Mouse (Mus musculus) forebrain, embryonic 10.5 days (tissue): ENCODE results near the gene Plxnb2. TPM values are rescaled to one million over a fixed set of nuclear protein-coding genes. Genes with fewer than 3 reads are reported as not detected.

Experiments used
- DNase-seq: peaks from one replicate; pipeline ENCODE4 v3.0.0-alpha.2; 2017; ENCODE audit warnings: low spot score; ENCODE audit errors: extremely low spot score
- H3K27ac ChIP-seq: fragments of 300-500 bp; sonication (generic); 2 replicates; pipeline ENCODE4 v1.5.1; 2016; ENCODE audit warnings: mild to moderate bottlenecking
- H3K27me3 ChIP-seq: fragments of 300-500 bp; sonication (generic); 2 replicates; pipeline ENCODE4 v1.6.1; 2016; ENCODE audit warnings: mild to moderate bottlenecking; ENCODE audit not compliant: poor library complexity, severe bottlenecking
- H3K36me3 ChIP-seq: fragments of 300-500 bp; sonication (generic); replicated peaks from 2 replicates; pipeline ENCODE4 v1.6.1; 2016; ENCODE audit warnings: mild to moderate bottlenecking, moderate library complexity
- H3K4me1 ChIP-seq: fragments of 300-500 bp; sonication (generic); 2 replicates; pipeline ENCODE4 v1.6.1; 2016
- H3K4me3 ChIP-seq: fragments of 300-500 bp; sonication (generic); 2 replicates; pipeline ENCODE4 v1.5.1; 2016; ENCODE audit warnings: mild to moderate bottlenecking, moderate library complexity
- H3K9me3 ChIP-seq: fragments of 300-500 bp; sonication (generic); 2 replicates; pipeline ENCODE4 v1.6.1; 2016; ENCODE audit warnings: mild to moderate bottlenecking, moderate library complexity
- WGBS: fragments of 180-500 bp; shearing (Covaris S2); methylation state at CpG from one replicate; pipeline ENCODE4 v1.1.7; 2016; 5-methylcytosine and 5-hydroxymethylcytosine counted together
- polyA plus RNA-seq: library from polyadenylated mRNA; unstranded; fragments of >200 nt; fragmentation: Nextera tagmentation; extraction: Ambion mirVana; gene quantifications from 2 replicates; pipeline ENCODE4 v1.2.1, GENCODE M21; 2016

The Plxnb2 gene
- polyA plus RNA-seq, result 144 and 155 TPM in 2 replicates

DNA sequence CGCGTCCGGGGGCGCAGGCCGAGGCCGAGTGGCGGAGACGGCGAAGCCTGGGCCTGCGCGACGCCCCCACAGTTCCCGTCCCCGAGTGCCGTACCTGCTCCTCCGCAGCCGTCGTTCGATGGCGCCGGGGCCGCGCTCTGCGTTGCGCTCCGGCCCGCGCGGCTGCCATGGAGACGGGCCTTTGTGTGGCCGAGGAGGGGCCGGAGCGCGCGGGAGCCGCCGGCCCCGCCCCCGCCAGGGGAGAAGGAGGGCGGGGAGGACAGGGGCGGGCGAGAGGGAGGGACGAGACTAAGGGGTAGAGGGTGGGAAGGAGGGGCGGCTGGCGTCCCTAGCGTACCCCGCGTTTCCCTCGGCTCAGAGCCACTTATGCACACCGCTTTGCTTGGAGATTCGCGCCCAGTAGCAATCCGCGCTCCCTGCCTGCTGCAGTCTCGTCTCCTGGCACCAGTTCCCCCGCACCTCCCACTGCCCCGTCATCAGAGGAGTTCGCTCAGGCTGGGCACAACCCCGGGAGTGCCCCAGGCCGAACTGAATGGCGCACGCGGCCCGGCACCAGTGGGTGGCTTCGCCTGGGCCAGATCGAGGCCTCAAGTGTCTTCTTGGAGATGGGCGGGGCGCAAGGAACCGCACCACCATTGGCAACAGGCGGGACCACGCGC is at the start of gene Plxnb2:
Plxnb2 (minus strand) TSS at position 218 of the 659 bp plus-strand sequence.
- under 1% methylated on average over 67 of the region's 72 CpGs for WGBS
- Histone ChIP-seq H3K4me1 (peaks cover 92% of the 10 kb centered on the region), H3K27ac (peak within 1 kb of the TSS; percentile 98), H3K4me3 (peak within 1 kb of the TSS; percentile 83), H3K9me3 (no peaks in the 10 kb centered on the region), H3K27me3 (no peaks in the 10 kb centered on the region; the same call in 1 of the 2 replicates), H3K36me3 (peaks cover 38% of the 10 kb centered on the region)
- peak; percentile 88 for DNase-seq

DNA sequence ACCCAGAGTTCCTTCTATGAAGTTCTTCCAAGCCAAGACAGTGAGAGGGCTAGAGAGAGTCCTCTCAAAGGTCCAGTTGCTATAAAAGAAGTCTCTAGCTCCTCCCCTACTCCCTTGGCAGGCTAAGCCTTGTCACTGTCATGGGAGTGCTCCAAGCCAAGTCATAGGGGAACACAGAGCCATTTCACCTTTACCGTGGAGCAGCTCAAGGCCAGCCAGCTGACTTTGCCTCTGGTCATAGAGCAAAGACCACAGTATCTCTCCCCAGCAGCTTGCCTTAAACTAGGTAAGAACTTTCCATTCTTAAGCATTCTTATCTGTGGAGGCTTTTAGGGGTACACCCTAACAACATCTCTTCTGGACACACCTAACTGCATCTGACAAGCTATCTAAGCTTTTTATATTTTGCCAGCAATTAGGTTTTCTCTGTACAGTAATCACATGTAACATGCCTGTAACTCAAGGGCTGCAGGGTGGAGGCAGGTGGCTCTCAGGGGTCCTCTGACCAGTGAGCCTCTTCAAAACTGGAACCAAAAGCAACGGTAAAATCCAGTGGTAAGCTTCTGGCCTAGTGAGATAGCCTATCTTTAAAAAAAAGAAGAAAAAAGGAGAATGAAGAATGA is 35.1 kb upstream of the Plxnb2 start:
- peaks cover 27% of the 10 kb centered on the region for H3K36me3 ChIP-seq
- peaks cover 3% of the 10 kb centered on the region; the same call in 1 of the 2 replicates for H3K9me3 ChIP-seq
- DNase-seq, result no peak
- H3K27me3 ChIP-seq, result no peaks in the 10 kb centered on the region
- H3K4me3 ChIP-seq, result no peak overlapping the region
- WGBS, result 94% methylated on average over 2 of the region's 2 CpGs
- H3K4me1 ChIP-seq, result peaks cover 23% of the 10 kb centered on the region
- no peak overlapping the region for H3K27ac ChIP-seq

DNA sequence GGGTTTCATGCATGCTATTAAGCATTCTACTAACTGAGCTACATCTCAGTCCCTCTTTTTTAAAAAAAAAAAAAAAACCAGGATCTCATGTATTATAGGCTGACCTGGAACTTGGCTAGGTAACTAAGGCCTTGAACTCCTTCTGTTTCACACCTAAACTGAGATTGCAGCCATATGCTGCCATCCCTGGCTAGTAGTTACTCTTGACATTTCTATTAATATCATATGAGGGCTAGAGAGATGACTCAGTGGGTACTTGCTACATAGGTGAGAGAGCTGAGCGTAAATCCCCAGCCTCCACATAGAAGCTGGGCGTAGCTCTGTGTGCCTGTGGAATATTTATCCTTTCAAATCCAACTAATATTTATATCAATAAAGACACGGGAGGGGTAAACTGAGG is 34.4 kb upstream of the Plxnb2 start:
- peaks cover 3% of the 10 kb centered on the region; the same call in 1 of the 2 replicates for H3K9me3 ChIP-seq
- H3K27me3 ChIP-seq, result no peaks in the 10 kb centered on the region
- DNase-seq, result no peak
- no peak overlapping the region for H3K27ac ChIP-seq
- H3K36me3 ChIP-seq, result peaks cover 27% of the 10 kb centered on the region
- WGBS, result 94% methylated on average over 3 of the region's 3 CpGs
- H3K4me3 ChIP-seq, result no peak overlapping the region
- peaks cover 26% of the 10 kb centered on the region for H3K4me1 ChIP-seq

DNA sequence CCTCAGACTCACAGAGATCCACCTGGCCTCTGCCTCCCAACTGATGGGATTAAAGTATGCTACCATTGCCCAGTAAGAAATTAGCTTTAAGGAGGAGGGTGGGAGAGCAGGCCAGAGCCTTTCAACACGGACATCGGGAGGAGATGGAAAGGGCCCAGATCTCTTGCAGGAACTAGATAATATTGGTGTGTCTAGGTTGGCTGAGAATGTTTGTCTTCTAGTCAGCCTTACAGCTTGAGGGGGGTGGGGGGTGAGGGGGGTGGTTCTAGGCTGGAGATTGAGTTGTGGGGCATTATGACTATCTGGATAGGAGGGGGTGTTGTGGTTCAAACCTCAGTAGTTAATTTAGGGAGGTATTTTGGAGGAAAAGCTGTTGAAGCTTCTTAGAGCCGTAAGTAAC is 32.9 kb upstream of the Plxnb2 start:
- Histone ChIP-seq H3K27me3 (no peaks in the 10 kb centered on the region), H3K36me3 (peaks cover 27% of the 10 kb centered on the region), H3K4me3 (no peak overlapping the region; the same call in 1 of the 2 replicates), H3K4me1 (peaks cover 29% of the 10 kb centered on the region), H3K9me3 (peaks cover 3% of the 10 kb centered on the region; the same call in 1 of the 2 replicates), H3K27ac (no peak overlapping the region)
- no peak for DNase-seq
- 97% methylated on average over 3 of the region's 3 CpGs for WGBS

DNA sequence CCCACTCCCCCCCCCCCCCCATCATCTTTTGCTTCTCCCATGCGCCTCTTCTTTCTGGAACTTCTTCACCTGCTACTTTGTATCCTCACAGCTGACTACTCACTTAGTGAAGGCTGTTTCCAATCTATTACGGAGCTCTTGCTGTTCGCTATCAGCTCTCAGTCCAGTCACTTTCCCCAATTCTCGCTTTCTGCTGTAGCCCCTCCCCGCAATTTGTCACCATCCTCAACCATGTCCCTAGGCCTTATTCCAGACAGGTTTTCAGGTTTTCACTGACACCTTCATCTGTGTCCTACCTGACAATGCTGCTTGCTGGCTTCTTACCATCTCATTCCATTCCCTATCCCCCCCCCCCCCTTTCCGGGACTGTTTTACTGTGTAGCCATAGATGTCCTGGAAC is 31.9 kb upstream of the Plxnb2 start:
- no peak for DNase-seq
- Histone ChIP-seq H3K4me3 (peak overlapping the region; percentile 94), H3K27ac (peak overlapping the region; percentile 98), H3K27me3 (no peaks in the 10 kb centered on the region), H3K4me1 (peaks cover 29% of the 10 kb centered on the region), H3K9me3 (peaks cover 3% of the 10 kb centered on the region; the same call in 1 of the 2 replicates), H3K36me3 (peaks cover 23% of the 10 kb centered on the region)
- WGBS, result 60% methylated on average over 6 of the region's 6 CpGs

DNA sequence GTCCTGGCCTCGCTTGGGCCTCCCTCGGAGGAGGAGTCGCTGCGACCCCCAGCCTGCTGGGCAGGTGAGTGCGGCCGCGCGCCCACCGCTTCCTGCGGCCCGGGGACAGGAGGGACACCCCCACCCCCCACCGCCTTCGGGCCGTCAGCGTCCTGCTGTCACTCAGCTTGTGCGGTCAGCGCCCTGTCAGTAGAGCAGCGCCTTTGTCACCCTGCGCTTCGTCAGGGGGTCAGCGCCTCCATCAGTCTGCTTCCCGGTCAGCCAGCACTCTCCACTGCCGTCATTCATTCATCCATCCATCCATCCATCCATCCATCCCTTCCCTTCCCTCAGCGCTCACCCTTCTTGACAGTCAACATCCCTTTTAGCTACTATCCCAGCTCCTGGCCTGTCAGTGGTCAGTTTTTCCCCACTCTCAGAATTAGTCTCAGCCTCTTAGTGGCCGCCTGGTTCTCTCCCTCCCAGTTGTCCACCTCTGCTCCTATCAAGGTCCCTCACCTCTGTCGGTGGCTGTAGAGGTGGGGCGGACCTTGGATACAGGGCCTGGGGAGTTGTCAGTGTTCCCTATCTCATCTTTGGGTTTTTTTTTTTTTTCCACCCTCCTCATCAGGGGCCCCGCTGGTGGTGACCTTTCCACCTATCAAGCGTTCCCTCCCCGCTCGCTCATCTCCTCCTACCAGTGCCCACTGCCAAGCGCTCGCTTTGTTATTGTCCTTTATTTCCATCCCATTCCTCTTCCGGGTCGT is 31.3 kb upstream of the Plxnb2 start:
- H3K9me3 ChIP-seq, result peaks cover 3% of the 10 kb centered on the region; the same call in 1 of the 2 replicates
- H3K36me3 ChIP-seq, result peaks cover 17% of the 10 kb centered on the region
- no peak for DNase-seq
- 2% methylated on average over 35 of the region's 35 CpGs for WGBS
- peak overlapping the region; percentile 98 for H3K27ac ChIP-seq
- H3K4me1 ChIP-seq, result peaks cover 29% of the 10 kb centered on the region
- no peaks in the 10 kb centered on the region for H3K27me3 ChIP-seq
- H3K4me3 ChIP-seq, result peak overlapping the region; percentile 94

DNA sequence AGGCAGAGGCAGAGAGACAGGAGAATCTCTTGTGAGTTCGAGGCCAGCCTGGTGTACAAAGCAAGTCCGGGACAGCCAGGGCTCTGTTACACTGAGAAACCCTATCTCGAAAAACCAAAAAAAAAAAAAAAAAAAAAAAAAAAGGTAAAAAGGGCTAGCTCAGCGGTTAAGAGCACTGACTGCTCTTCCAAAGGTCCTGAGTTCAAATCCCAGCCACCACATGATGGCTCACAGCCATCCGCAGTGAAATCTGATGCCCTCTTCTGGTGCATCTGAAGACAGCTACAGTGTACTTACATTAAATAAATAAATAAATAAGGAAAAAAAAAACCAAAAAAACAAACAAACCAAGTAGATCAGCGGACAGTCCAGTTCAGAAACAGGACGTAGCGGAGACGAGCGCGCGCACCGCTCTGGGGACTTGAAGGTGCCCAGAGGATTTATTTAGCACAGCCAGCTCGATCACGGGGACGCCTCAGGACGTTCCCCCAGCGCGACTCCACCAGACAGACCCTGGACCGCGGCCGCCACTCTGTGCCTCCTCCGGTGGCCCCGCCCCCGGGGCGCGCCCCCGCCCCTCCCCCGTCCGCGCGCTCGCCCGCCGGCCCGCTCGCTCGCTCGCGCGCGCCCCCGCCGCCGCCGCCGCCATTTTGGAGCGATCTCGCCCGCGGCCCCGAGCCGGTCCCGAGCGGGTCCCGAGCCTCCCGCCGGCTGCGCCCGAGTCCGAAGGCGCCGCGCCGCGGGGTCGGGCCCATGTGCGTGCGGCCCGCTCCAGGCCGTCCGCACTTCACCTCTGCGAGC is 30.5 kb upstream of the Plxnb2 start, which contains the start of gene Ppp6r2:
Ppp6r2 (plus strand) TSS at position 639 of the 801 bp plus-strand sequence.
- Histone ChIP-seq H3K36me3 (peaks cover 9% of the 10 kb centered on the region), H3K9me3 (no peaks in the 10 kb centered on the region), H3K4me3 (peak within 1 kb of the TSS; percentile 94), H3K27ac (peak within 1 kb of the TSS; percentile 98), H3K27me3 (no peaks in the 10 kb centered on the region), H3K4me1 (peaks cover 29% of the 10 kb centered on the region)
- peak; percentile 85 for DNase-seq
- 4% methylated on average over 54 of the region's 73 CpGs for WGBS

DNA sequence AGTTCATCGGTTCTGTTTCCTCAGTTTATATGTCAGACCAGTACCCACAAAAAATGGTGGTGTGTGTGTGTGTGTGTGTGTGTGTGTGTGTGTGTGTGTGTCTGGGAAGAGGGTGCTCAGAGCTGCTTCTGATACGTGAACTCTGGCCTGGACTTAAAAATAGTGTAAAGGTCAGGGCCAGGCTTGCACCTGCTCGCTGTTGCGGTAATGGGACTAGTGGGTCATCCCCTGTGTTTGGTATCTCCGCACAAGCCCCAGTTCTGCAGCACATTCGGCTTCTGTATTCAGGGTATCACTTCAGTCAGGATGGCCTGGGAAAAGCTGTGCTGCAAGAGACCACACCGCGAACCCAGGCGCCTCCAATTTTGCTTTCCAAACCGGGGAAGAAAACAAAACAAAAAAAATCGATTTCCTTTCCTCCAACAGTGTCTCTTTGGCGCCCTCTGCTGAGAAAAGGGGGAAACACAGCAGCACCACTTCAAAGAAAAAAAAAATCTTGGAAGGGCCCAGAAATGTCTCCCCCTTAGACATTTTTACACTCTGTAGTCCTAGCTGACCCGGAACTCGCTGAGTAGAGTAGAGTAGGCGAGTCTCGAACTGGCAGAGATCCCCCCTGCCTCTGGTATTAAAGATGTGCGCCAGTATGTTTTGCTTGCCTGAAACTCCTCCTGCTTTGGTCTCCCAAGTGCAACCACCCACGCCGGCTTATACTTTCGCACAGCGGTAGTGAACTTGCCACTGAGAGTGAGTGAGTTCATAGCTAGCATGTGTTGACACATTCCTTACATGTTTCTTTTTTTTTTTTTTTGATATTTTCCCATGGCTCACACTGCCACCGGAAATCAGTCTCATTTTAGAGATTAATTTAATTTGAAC is 29.5 kb upstream of the Plxnb2 start:
- H3K4me1 ChIP-seq, result peaks cover 29% of the 10 kb centered on the region
- WGBS, result 25% methylated on average over 22 of the region's 22 CpGs
- H3K27me3 ChIP-seq, result no peaks in the 10 kb centered on the region
- peak overlapping the region; percentile 83 for H3K27ac ChIP-seq
- no peaks in the 10 kb centered on the region for H3K9me3 ChIP-seq
- peak; percentile 80 for DNase-seq
- no peaks in the 10 kb centered on the region for H3K36me3 ChIP-seq
- H3K4me3 ChIP-seq, result peak overlapping the region; percentile 42

DNA sequence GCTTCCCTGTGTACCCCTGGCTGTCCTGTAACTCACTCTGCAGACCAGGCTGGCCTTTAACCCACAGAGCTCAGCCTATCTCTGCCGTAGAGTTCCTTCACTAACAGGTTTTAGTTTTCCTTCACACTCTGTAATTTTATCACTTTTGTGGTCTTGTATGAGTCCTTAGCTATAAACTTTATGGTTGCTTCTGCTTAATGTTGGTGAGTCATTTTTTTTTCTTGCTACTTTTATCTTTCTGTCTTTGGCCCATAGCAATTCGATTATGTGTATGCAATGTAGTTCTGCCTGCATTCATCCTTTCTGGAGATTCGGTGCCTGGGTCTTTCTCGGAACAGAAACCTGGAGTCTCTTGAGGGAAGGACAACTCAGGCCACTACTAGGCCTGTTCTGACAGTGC is 26.9 kb upstream of the Plxnb2 start:
- Histone ChIP-seq H3K27ac (no peak overlapping the region), H3K9me3 (peaks cover 8% of the 10 kb centered on the region), H3K36me3 (no peaks in the 10 kb centered on the region), H3K4me1 (peaks cover 15% of the 10 kb centered on the region), H3K27me3 (no peaks in the 10 kb centered on the region), H3K4me3 (no peak overlapping the region)
- WGBS, result 93% methylated on average over 4 of the region's 4 CpGs
- DNase-seq, result no peak

DNA sequence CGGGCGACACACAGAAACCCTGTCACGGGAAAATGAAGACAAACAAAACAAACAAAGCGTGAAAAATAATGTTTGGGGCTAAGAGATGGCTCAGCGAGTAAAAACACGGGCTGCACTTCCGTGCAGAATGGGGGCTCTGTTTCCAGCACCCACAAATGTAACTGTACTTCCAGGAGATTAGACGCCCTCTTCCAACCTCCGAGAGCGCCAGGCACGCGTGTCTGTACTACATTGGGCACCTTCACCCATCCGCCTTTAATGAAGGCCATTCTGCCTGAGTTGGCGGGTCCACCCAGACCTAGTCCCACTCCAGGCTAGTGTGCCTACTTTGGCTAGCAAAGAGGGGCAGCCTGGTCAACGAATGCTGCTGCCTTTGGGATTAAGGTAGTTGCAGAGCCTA is 16.5 kb upstream of the Plxnb2 start:
- H3K4me3 ChIP-seq, result peak overlapping the region; percentile 96
- no peak for DNase-seq
- peak overlapping the region; percentile 99 for H3K27ac ChIP-seq
- H3K4me1 ChIP-seq, result peaks cover 24% of the 10 kb centered on the region
- peaks cover 2% of the 10 kb centered on the region; the same call in 1 of the 2 replicates for H3K9me3 ChIP-seq
- WGBS, result 75% methylated on average over 15 of the region's 15 CpGs
- peaks cover 14% of the 10 kb centered on the region for H3K36me3 ChIP-seq
- no peaks in the 10 kb centered on the region for H3K27me3 ChIP-seq

DNA sequence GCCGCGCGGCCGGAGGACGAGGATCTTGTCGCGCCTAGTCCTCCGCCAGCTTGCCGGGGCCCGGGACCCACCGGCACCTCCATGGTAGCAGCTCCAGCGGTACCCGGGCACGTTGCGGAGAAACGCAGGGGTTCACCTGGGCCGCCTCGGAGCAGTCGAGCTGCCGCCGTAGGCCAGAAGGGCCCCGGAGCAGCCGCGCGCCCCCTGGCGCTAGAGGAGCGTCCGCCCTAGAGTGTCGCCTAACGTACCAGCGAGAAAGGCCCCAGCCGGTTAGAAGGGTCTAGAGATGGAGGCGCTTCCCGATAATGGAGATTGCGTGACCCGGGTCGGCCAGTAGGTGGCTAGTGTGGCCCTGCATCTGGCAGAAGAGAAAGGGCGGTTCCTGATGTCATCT is 15.7 kb upstream of the Plxnb2 start, which contains the start of gene Dennd6b:
Dennd6b (minus strand) TSS at position 184 of the 394 bp plus-strand sequence.
- peaks cover 18% of the 10 kb centered on the region for H3K36me3 ChIP-seq
- no peaks in the 10 kb centered on the region for H3K9me3 ChIP-seq
- H3K4me3 ChIP-seq, result peak within 1 kb of the TSS; percentile 96
- under 1% methylated on average over 38 of the region's 38 CpGs for WGBS
- DNase-seq, result peak; percentile 95
- peak within 1 kb of the TSS; percentile 99 for H3K27ac ChIP-seq
- H3K4me1 ChIP-seq, result peaks cover 24% of the 10 kb centered on the region
- no peaks in the 10 kb centered on the region for H3K27me3 ChIP-seq
